Mouse (Mus musculus): ENCODE data around the gene Rpl31. TPM values are rescaled to one million over a fixed set of nuclear protein-coding genes. Genes with fewer than 3 reads are reported as not detected.

Rpl31 gene
- 100 to 1,000 TPM; 730 to 733 TPM for total RNA-seq (2021)

DNA sequence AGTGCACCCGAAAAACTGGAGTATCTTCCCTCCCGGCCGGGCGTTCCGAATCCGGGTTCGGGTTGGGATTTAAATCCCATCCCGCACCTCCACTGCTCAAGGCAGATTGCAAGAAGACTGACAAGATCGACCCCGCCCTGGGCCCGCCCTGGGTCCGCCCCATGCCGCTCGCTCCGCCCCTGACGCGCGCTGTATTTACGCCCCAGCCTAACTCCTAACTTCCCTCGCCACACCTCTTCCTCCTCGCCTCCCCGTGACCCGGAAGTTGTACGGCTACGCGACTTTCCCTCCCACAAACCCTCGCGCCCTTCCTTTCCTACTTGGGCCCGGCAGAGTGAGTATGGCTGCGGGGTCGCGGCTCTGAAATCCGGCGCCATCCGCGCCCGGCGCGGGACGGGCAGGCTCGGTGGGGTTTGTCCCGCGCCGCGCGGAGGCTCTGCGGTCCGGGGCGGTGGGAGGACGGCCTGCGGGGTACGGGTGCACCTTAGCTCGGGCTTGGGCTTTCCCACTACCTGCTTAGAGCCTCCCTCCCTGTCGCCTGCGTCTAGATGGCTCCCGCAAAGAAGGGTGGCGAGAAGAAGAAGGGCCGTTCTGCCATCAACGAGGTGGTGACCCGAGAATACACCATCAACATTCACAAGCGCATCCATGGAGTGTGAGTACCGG lies at the start of gene Rpl31:
TSS of gene Rpl31 (plus strand) at position 242 of the 666 bp plus-strand sequence.
- intact Hi-C loops (cut with DNase I), result loop anchor here (10.0 kb wide), 1 partner anchor 1373 kb away; the partner anchor contains the start of genes Eif5b and Txndc9
- DNase-seq, result peak; percentile 98 to 99

DNA sequence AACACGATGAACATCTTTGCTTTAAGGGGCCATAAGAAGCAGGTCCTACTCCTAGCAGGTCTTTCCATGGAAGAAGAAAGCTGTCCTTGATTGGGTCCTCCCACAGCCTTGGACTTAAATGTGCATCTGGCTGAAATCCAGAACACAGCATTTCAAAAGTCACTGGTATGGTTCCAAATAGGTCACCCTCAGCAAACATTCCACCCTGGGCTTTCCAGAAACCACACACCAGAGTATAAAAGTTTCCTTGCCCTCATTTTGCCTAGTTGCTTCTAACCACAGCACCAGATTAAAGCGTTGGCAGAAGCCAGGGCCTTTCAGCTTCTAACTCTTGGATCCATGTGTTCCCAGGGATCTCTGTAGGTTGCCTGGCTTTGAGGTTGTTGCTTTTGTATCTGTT lies 49.7 kb upstream of the Rpl31 start:
- intact Hi-C loops (cut with DNase I), result loop anchor here (5.0 kb wide), 1 partner anchor 111 kb away; no protein-coding TSS in a partner anchor
- DNase-seq, result peak; percentile 67 to 68

DNA sequence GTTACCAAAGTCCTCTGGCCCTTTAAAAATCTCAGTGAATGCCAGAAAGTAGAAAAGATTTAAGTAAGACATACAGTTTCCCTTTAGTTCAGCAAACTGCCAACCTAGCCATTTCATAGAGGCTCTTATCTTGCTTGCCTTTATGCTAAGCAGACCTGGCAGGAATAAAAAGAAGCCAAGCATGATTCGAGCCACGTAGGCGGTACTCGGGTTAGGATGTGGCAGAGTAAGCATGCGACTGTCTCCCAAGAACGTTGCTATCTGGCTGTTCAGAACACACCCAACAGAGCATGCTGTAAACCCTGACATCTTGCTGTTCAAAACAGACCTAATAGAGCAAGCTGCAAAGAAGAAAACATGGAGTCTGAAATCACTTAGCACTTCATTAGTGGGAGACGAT lies 48.8 kb upstream of the Rpl31 start:
- no peak for DNase-seq
- intact Hi-C loops (cut with DNase I), result loop anchor here (5.0 kb wide), 1 partner anchor 112 kb away; no protein-coding TSS in a partner anchor

DNA sequence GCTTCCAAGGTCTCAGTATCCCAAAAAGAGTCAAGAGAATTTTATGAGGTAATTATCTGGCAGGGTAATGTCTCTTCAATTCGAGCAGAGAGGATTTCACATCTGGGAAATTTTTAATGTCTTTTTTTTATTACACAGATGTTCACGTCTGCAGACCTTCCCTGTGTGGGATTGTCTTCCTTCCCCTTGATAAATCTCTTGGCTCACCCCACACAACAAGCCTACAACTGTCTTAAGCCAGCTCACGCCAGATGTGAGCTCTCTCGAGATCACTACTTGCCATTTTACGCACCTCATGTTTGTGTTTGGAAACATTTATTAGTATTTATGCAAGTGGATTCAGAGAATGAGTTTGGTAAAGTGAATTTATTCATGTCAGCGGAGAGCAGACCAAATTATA lies 45.7 kb upstream of the Rpl31 start:
- intact Hi-C loops (cut with DNase I), result no loop called here
- DNase-seq, result peak in 1 of 2 experiments; percentile 22

DNA sequence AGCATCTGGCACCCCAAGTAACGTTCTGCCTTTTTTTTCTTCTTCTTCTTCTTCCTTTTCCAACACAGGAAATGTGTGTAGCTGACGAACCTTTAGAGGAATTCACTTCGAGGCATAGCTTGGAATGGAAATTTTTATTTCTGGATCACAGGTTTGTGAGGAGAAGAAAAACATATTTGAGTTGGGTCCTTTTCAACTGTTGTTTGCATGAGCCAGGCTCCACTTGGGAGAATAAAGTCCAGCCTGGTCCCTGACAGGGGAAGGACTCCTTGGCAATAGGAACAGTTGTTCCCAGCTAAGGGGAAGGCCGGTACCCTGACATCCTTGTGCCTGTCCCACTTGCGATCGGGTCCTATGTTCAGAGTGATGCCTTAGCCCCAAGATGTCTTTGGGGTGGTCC lies 42.4 kb upstream of the Rpl31 start:
- DNase-seq, result peak in 1 of 2 experiments; percentile 29
- intact Hi-C loops (cut with DNase I), result loop anchor here (5.0 kb wide), 1 partner anchor 38 kb away; no protein-coding TSS in a partner anchor

DNA sequence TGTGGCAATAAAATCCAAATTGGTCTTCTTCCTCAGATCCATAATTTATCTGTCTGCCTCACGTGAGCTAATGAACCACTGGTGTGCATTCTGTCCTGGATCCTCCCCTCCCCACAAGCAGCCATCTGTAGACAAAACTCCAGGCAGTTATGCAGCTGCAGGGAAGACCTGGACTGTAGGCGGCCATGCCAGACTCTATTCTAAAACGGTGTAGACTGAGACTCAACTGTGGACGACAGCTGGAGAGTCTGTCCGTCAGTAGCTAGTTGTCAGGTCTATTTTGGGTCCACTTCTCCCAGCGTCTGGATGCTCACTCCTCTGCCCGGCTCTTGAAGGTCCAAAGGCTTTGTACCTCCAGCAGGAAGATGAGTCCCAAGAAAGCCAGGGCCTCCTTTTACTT lies 40.1 kb upstream of the Rpl31 start:
- DNase-seq, result peak in 1 of 2 experiments; percentile 19
- intact Hi-C loops (cut with DNase I), result loop anchor here (5.0 kb wide), 1 partner anchor 40 kb away; no protein-coding TSS in a partner anchor

DNA sequence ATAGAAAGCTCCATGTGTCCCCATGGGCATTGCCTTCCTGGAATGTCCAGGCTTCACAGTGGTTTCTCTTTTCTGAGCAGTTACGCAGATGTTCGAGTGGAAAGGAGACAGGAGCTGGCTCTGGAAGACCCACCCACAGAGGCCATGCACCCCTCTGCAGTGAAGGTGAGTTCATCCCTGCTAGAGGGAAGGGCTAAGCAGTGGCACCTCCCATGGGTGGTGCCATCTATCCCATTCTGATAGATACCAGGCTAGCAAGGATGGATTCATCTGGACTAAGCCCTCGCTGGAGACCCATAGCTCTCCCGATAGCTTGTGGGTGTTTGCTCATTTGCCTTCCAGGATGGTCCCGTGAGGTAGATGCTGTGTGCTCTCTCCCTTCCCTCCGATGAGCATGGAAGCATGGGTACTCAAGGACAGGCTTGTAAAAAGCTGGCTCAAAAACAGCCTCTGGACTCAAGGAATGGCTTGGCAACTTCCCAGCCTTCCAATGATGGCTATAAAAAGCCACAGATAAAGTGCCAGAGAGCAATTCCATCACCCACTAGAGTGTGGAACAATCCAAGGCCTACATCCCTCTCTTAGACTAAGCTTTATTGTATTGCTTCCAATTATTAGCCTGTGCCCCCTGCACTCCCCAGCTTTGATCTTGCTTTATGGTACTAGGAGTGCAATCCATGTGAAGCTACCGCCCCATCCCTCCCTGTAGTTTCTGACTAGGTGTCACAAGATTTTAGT lies 36.6 kb upstream of the Rpl31 start:
- intact Hi-C loops (cut with DNase I), result no loop called here
- DNase-seq, result peak; percentile 80 to 82

DNA sequence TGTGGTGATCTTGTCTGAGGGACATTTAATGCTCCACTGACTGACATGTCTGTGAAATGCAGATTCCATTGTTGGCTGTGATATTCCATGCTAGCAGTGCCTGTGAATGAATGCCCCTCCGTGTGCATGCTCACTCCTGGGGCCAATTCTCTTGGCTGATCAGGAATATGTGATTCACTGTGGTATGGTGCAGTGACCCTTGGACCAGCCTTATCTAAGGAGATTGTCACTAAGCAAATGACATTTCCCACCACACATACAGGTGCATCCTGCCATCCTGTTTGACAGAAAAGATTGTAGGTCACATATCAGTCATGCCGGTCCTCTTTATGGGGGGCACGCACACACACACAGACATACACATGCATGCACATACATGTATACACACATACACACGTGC lies 35.2 kb upstream of the Rpl31 start:
- intact Hi-C loops (cut with DNase I), result no loop called here
- no peak for DNase-seq

DNA sequence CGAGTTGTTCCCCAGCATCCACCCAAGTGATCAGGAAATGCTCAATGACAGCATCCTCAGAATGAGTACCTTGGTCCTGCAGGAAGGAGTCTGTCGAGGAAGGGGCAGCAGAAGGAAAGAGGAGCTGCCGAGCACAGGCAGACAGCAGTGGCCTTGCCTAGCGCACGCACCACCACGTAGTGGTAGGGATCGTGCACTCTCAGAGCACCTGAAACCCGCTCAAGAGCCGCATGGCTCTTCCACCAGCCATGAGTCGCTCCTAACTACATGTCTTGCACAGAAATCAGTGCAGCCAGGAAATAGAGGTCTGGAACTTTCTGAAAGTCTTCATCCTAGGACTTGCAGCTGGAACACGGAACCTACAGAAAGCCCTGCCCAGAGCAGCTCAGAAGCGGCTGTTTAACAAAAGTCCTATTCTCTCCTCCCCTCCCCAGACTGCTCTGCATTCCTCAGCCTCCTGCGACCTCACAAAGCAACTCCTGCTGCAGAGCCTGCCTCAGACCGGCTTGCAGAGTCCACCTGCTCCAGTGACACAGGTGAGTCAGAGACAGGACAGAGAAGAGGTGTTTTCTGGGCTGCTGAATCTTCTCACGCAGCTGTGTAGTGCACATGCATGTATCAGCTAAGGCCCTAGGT lies 32.0 kb upstream of the Rpl31 start:
- DNase-seq, result no peak
- intact Hi-C loops (cut with DNase I), result no loop called here

DNA sequence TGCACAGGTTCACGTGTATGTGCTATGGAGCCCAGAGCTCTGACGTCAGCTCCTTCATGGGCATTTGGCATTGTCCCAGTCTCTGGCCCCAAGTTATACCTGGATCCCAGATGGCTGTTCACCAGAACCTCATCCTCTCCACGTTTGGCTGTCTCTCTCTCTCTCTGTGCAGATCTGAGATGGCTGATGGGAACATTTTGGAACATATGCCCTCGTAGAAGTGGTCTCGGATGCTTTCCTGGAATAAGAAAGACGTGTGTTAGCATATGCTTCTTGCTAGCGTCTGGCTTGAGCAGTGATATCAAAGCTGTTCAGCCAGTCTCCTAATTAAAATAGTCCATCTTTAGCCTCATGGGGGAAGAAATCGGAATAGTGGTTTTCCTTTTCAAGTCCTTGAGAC lies 30.9 kb upstream of the Rpl31 start:
- intact Hi-C loops (cut with DNase I), result no loop called here
- DNase-seq, result no peak

DNA sequence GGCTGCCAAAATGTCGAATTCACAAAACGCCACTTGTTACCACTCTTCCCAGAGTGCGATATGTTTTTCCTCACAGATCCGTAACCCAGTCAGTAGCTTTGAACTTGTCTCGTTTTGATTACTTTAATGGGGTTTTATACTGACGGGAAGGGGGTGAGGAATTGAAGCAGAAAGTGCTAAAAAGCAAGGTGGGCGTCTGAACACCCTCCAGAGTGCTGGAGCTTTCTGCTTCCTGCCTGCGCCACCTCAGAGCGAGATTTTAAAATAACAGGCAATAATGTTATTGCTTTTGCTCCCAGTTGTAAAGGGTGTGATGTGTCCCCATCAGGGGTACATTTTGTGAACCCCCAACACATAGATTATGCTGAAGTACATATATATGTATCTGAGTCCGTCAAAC lies 28.8 kb upstream of the Rpl31 start:
- intact Hi-C loops (cut with DNase I), result no loop called here
- DNase-seq, result no peak

DNA sequence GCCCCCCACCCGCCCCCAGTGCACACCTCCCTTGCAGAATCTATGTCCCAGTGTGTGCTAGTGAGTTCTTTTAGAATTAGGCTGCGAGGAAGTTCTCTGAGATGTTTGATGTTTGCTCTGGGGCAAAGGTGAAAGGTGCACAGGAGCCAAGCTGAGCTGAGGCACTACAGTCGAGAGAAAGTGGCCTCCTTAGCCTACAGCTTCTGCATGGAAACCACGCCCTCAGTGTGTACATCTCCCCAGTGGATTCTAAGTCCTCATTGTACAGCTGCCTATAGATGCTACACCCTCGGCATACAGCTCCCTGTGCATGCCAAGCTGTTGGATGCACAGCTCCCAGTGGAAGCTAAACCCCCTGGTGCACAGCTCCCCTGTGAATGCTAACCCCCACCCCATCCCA lies 28.2 kb upstream of the Rpl31 start:
- intact Hi-C loops (cut with DNase I), result no loop called here
- no peak for DNase-seq

DNA sequence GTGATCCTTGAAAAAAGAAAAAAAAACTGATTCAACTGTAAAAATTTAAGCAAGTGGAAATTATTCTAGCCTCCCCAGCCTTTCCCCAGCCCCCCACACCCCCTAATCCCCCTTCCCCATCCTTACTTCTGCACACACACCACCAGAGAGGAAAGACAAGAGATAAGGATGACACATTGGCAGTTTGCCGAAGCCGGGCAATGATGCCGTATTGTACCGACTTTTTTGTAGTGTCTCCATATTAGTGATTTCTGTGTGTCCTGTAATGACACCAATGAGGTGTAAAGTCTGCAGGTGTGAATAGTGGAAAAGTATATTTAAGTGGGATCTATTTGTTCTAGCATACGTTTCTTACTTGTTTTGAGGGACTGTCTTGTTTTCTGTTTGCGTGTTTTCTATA lies 27.5 kb upstream of the Rpl31 start:
- intact Hi-C loops (cut with DNase I), result loop anchor here (2.0 to 5.0 kb wide), 3 partner anchors 133 to 339 kb away; no protein-coding TSS in a partner anchor
- no peak for DNase-seq

DNA sequence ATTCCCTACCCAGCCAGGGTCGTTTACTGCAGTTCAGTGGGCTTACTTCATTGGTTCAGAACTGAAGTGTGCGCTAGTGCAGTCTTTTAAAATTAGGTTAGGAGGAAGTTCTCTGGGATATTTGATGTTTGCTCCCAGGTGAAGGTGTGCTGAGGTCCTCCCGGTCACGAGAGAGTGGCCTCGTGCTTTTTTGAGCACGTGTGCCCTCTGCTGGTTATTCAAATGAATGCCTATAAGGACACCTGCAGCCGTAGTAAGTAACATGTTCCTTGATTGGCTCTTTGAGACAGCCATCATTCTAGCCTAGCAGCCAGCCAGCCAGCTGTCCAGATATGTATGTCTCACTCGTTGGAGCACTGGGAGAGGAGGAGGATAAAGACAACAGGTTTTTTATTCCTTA lies 27.0 kb upstream of the Rpl31 start:
- DNase-seq, result peak; percentile 71 to 78
- intact Hi-C loops (cut with DNase I), result loop anchor here (1.0 to 5.0 kb wide), 4 partner anchors 133 to 340 kb away; no protein-coding TSS in a partner anchor

DNA sequence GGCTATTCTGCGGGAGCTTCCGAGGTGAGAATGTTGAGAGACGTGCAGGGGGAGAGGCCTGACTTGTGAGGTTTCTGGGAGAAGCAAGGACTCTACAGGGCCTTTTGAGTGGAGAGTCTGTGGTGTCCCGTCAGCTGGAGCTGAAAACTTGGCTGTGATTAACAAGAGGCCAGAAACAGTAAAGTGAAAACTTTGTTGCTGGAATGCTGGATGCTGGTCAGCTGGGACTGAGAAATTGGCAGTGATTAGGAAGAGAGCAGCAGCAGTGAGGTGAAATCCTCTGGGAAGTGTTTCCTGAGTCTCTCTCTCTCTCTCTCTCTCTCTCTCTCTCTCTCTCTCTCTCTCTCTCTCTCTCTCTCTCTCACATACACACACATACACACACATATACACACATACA lies 25.8 kb upstream of the Rpl31 start:
- DNase-seq, result peak; percentile 56

DNA sequence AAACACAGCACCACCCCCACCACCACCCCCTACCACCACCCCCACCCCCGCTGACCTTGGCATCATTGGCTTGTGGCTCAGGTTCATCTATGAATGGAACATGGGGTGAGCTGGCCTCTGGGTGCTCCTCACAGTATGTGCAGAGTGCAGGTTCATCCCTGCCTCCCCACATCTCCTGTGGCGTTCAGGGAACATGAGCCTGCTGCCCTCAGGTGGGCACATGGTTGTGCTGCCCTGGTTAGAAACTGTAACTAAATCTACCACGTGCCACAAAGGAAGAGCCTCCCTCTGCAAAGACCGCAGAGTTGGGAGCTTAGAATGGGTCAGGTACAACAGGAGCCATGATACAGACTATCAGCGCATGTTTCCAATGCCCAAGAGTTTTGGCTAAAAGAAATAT lies 24.4 kb upstream of the Rpl31 start:
- intact Hi-C loops (cut with DNase I), result loop anchor here (5.0 kb wide), 1 partner anchor 136 kb away; no protein-coding TSS in a partner anchor
- no peak for DNase-seq

More for the DNA sequence above, 25.8 kb upstream of the Rpl31 start:
- intact Hi-C loops (cut with DNase I), result loop anchor here (1.0 to 5.0 kb wide), 4 partner anchors 135 to 341 kb away; no protein-coding TSS in a partner anchor

DNA sequence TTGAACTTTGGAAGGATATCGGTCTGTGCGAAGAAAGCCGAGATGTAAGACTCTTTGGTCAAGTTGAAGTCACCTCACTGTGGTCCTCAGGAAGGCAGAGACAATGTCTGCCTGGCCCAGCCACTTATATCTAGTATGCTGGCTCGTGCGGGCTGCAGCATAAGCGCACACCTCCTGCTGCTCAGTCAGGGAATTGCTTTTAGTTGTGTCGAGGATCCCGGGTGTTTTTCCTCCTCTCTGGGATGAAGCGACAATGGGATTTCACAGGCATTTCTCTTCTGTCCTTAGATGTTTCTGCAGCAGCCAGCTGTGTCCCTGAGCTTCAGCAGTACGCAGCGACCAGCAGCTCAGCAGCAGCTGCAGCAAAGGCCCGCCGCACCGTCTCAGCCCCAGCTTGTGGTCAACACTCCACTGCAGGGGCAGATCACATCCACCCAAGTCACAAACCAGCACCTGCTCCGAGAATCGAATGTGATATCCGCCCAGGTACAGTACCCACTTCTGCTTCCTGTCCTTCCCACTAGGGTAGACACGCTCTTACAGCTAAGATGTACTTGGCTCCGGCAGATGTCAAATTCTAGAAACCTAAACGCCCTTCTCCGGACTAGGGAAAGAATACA lies 22.6 kb upstream of the Rpl31 start:
- intact Hi-C loops (cut with DNase I), result loop anchor here (5.0 kb wide), 1 partner anchor 138 kb away; no protein-coding TSS in a partner anchor
- peak in 1 of 2 experiments; percentile 43 for DNase-seq

DNA sequence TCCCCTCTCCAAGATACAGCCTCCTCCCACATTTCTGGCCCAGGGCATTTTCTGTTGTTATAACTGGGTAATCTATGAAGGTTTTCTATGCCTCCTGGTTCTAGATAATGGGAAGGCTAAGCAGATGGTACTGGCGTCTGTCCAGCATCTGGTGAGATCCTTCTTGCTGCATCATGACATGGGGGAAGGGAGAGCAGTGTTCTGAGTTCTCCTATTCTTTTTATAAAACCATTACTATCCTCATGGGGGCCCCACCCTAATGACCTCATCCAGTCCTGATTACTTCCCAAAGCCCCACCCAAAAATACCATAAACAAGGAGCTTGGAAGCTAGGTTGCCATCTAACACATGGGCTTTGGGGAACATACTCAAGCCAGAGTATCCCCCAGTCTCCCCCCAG lies 18.6 kb upstream of the Rpl31 start:
- peak; percentile 52 to 67 for DNase-seq
- intact Hi-C loops (cut with DNase I), result no loop called here

DNA sequence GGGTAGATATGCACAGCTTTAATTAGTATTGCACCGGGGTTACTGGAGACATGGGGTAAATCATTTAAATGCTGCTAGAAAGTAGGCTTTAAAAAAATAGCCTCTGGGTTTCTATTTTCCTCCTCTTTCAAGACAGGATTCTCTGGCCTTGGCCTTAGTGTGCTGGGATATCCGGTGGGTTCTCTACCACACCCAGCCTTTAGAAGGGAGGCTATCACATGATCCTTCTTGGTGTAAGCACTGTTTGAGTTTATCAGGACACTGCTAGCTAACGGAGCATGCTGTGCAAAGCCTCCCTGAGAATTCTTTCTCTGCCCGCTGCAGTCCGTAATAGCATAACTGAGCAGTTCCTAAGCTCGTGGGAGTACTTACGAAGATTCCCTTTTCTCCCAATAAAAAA lies 18.2 kb upstream of the Rpl31 start:
- intact Hi-C loops (cut with DNase I), result no loop called here
- DNase-seq, result no peak

DNA sequence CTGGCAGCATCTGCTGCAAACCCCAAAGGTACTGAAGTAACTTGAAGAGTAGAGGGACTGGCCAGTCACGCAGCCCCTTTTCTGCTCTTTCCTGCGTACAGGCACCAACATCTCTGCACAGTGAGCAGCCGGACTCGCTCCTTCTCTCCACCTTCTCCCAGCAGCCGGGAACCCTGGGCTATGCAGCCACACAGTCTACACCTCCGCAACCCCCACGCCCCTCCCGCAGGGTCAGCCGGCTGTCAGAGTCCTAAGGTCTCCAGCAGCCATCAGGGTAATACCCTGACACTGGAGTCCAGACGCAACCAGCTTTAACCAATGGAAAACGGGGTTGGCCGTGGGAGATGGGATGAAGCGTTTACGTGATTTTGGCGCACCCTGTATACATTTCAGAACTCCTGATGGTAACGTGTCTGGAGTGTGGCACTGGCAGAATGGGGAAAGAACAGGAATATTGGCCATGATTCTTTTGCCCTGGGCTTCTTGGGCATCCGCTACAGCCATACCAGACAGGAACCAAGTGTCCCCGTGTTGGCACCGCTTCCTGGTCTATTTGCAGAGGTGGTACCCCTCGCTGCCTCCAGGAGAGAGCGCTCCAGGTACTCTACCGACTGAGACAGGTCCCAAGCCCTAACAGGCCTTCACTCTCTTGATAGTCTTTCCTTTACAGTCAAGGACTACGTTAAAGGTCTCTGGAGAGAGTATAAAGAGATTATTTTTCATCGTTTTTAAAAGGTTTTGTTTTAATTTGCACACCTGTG lies 5.7 kb upstream of the Rpl31 start:
- intact Hi-C loops (cut with DNase I), result loop anchor here (10.0 kb wide), 1 partner anchor 1367 kb away; the partner anchor contains the start of genes Eif5b and Txndc9
- DNase-seq, result no peak
